Mouse (Mus musculus) cerebellum, adult 2 months (tissue): ENCODE measurements around the gene Mocs1.

Experiments
- CTCF ChIP-seq: fragments of 200-500 bp; IDR thresholded peaks from 2 replicates; pipeline ENCODE4 v1.5.1; 2011; ENCODE audit warnings: low read depth, mild to moderate bottlenecking, control low read depth, low read length, moderate library complexity, borderline replicate concordance; ENCODE audit not compliant: insufficient read depth
- POLR2A ChIP-seq: fragments of 200-500 bp; IDR thresholded peaks from 2 replicates; pipeline ENCODE4 v1.6.1; 2011; ENCODE audit warnings: low read length, control low read depth, borderline replicate concordance; ENCODE audit not compliant: insufficient read depth

DNA sequence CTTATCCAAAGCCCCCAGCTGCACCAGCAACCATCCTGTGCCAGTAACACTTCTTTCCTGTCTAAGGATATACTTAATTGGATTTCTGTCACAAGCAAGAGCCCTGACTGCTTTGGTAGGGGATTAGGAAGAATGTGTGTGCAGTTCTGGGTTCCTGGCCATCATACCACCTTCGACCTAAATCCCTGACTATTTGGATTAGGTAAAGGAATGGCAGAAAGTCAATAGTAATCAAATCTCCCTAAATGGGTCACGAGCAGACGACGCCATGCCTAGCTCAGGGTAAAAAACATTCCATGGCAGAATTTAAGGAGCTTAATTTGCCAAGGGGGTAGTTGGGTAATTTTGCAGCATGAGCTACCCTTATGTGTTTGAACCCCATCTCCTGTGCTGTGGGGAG is 28.6 kb upstream of the Mocs1 start:
- TF ChIP-seq CTCF (no peak), POLR2A (no peak)
